Mouse (Mus musculus) central nervous system, embryonic 11.5 days (tissue): ENCODE results near the gene Mdfi. TPM values are rescaled to one million over a fixed set of nuclear protein-coding genes. Genes with fewer than 3 reads are reported as not detected.

Source experiments
- polyA plus RNA-seq: library from polyadenylated mRNA; depleted of rRNA; stranded (reverse); fragments of >200 nt; gene quantifications from 2 replicates; pipeline ENCODE4 v1.2.3, GENCODE M21; 2012; rRNA removed

The Mdfi gene
- 80.5 and 157 TPM in 2 replicates for polyA plus RNA-seq

GRCm38 (mm10) chr17:47834482-47834767 lies at the start of gene Mdfi:
Mdfi (minus strand) TSS chr17:47834691.

Other genes starting within 250 kb of the Mdfi start
- 23.2 and 24.1 TPM in 2 replicates for gene Bysl, start 223.2 kb downstream of the Mdfi start, polyA plus RNA-seq
- 47.8 and 57.1 TPM in 2 replicates for gene Med20, start 223.1 kb downstream of the Mdfi start, polyA plus RNA-seq
- gene Gm20517, start 223.1 kb downstream of the Mdfi start, polyA plus RNA-seq = 2.2 and 4.3 TPM in 2 replicates
- gene Usp49, start 204.0 kb downstream of the Mdfi start, polyA plus RNA-seq = 21.1 and 27.6 TPM in 2 replicates
- 104 and 158 TPM in 2 replicates for gene Tomm6, start 146.3 kb downstream of the Mdfi start, polyA plus RNA-seq
- 18.9 and 19.9 TPM in 2 replicates for gene Frs3, start 145.7 kb downstream of the Mdfi start, polyA plus RNA-seq
- 0.94 and 2.4 TPM in 2 replicates for gene Gm21981, start 140.2 kb downstream of the Mdfi start, polyA plus RNA-seq
- gene Prickle4, start 140.0 kb downstream of the Mdfi start, polyA plus RNA-seq = 0.93 and 4.4 TPM in 2 replicates
- gene Pgc, start 107.8 kb downstream of the Mdfi start, polyA plus RNA-seq = not detected in 2 replicates
- gene Tfeb, start 97.7 kb downstream of the Mdfi start, polyA plus RNA-seq = 2.1 and 2.8 TPM in 2 replicates
- gene Foxp4, start 90.0 kb upstream of the Mdfi start, polyA plus RNA-seq = 96.2 and 105 TPM in 2 replicates
- not detected in 2 replicates for gene 1700122O11Rik, start 203.6 kb upstream of the Mdfi start, polyA plus RNA-seq